Mouse (Mus musculus): ENCODE measurements around the gene Ccdc188. TPM values are rescaled to one million over a fixed set of nuclear protein-coding genes. Genes with fewer than 3 reads are reported as not detected.
"Not testable (repeated sequence)": the region's sequence is repeated elsewhere in the genome, so short reads cannot be mapped to it uniquely, and the experiment has no call there.

Gene Ccdc188
- polyA plus RNA-seq, 2 experiments: not detected

GRCm38 (mm10) chr16:18194208-18194985, 23.3 kb upstream of the Ccdc188 start:
- TF ChIP-seq POLR2A (IDR thresholded peaks at IDR 0.05; ENCODE audit: borderline replicate concordance, extremely low read depth, insufficient read depth, insufficient read length): no peak
- Histone ChIP-seq H3K27me3 (ENCODE audit: control insufficient read depth, insufficient read depth, low read length) (no peaks in the 10 kb centered on the region; the same call in 1 of the 2 replicates), H3K27ac (replicated peaks; ENCODE audit: low read depth, low read length) (no peak overlapping the region), H3K4me3 (replicated peaks; ENCODE audit: low read length) (no peak overlapping the region), H3K9me3 (ENCODE audit: control insufficient read depth, low read length) (no peaks in the 10 kb centered on the region), H3K4me2 (replicated peaks; ENCODE audit: low read depth, low read length, severe bottlenecking) (no peak overlapping the region), H3K4me1 (ENCODE audit: control insufficient read depth, insufficient read depth, low read length) (peaks cover 24% of the 10 kb centered on the region), H3K36me3 (ENCODE audit: control insufficient read depth, insufficient read depth, low read length) (no peaks in the 10 kb centered on the region), H3K9ac (ENCODE audit: low read depth, low read length, severe bottlenecking) (no peak overlapping the region)
- WGBS: 55% methylated on average over 15 of the region's 15 CpGs
- ATAC-seq (ENCODE audit: low FRiP score, low read depth) (peak; percentile 47; the same call in 1 of the 2 replicates), DNase-seq (ENCODE audit: low spot score) (no peak)

- no peak overlapping the region for H3K9ac ChIP-seq (ENCODE audit: low read depth, low read length, severe bottlenecking)
- TF ChIP-seq POLR2A (IDR thresholded peaks at IDR 0.05; ENCODE audit: borderline replicate concordance, extremely low read depth, insufficient read depth, insufficient read length): no peak
- ATAC-seq (ENCODE audit: low FRiP score, low read depth) (no peak), DNase-seq (ENCODE audit: low spot score) (no peak)
- no peak overlapping the region for H3K4me3 ChIP-seq (replicated peaks; ENCODE audit: low read length)
- no peaks in the 10 kb centered on the region for H3K9me3 ChIP-seq (ENCODE audit: control insufficient read depth, low read length)
- H3K36me3 ChIP-seq (ENCODE audit: control insufficient read depth, insufficient read depth, low read length): no peaks in the 10 kb centered on the region
- peaks cover 29% of the 10 kb centered on the region for H3K4me1 ChIP-seq (ENCODE audit: control insufficient read depth, insufficient read depth, low read length)
- H3K27ac ChIP-seq (replicated peaks; ENCODE audit: low read depth, low read length): no peak overlapping the region
- 37% methylated on average over 5 of the region's 5 CpGs for WGBS
- no peak overlapping the region for H3K4me2 ChIP-seq (replicated peaks; ENCODE audit: low read depth, low read length, severe bottlenecking)
- H3K27me3 ChIP-seq (ENCODE audit: control insufficient read depth, insufficient read depth, low read length): no peaks in the 10 kb centered on the region; the same call in 1 of the 2 replicates
Observed at GRCm38 (mm10) chr16:18195068-18195467, 22.6 kb upstream of the Ccdc188 start.

- not testable (repeated sequence) for H3K27ac ChIP-seq (replicated peaks; ENCODE audit: low read depth, low read length); H3K27me3 ChIP-seq (ENCODE audit: control insufficient read depth, insufficient read depth, low read length); H3K9me3 ChIP-seq (ENCODE audit: control insufficient read depth, low read length); H3K4me3 ChIP-seq (replicated peaks; ENCODE audit: low read length); H3K36me3 ChIP-seq (ENCODE audit: control insufficient read depth, insufficient read depth, low read length); H3K4me2 ChIP-seq (replicated peaks; ENCODE audit: low read depth, low read length, severe bottlenecking); H3K9ac ChIP-seq (ENCODE audit: low read depth, low read length, severe bottlenecking); DNase-seq (ENCODE audit: low spot score); ATAC-seq (ENCODE audit: low FRiP score, low read depth)
- 38% methylated on average over 3 of the region's 3 CpGs for WGBS
- peaks cover 29% of the 10 kb centered on the region for H3K4me1 ChIP-seq (ENCODE audit: control insufficient read depth, insufficient read depth, low read length)
Observed at GRCm38 (mm10) chr16:18195561-18195960, 22.1 kb upstream of the Ccdc188 start.

- no peak for TF ChIP-seq POLR2A (IDR thresholded peaks at IDR 0.05; ENCODE audit: borderline replicate concordance, extremely low read depth, insufficient read depth, insufficient read length)
- Histone ChIP-seq H3K4me3 (replicated peaks; ENCODE audit: low read length) (no peak overlapping the region), H3K4me2 (replicated peaks; ENCODE audit: low read depth, low read length, severe bottlenecking) (no peak overlapping the region), H3K9me3 (ENCODE audit: control insufficient read depth, low read length) (no peaks in the 10 kb centered on the region), H3K27me3 (ENCODE audit: control insufficient read depth, insufficient read depth, low read length) (no peaks in the 10 kb centered on the region; the same call in 1 of the 2 replicates), H3K4me1 (ENCODE audit: control insufficient read depth, insufficient read depth, low read length) (peaks cover 29% of the 10 kb centered on the region), H3K36me3 (ENCODE audit: control insufficient read depth, insufficient read depth, low read length) (no peaks in the 10 kb centered on the region), H3K27ac (replicated peaks; ENCODE audit: low read depth, low read length) (no peak overlapping the region), H3K9ac (ENCODE audit: low read depth, low read length, severe bottlenecking) (no peak overlapping the region)
- 78% methylated on average over 6 of the region's 6 CpGs for WGBS
- ATAC-seq (ENCODE audit: low FRiP score, low read depth) (no peak), DNase-seq (ENCODE audit: low spot score) (no peak)
Observed at GRCm38 (mm10) chr16:18197881-18198280, 19.8 kb upstream of the Ccdc188 start.

GRCm38 (mm10) chr16:18198365-18199098, 19.1 kb upstream of the Ccdc188 start:
- Histone ChIP-seq H3K27me3 (ENCODE audit: control insufficient read depth, insufficient read depth, low read length) (no peaks in the 10 kb centered on the region; the same call in 1 of the 2 replicates), H3K27ac (replicated peaks; ENCODE audit: low read depth, low read length) (no peak overlapping the region), H3K4me3 (replicated peaks; ENCODE audit: low read length) (no peak overlapping the region), H3K4me2 (replicated peaks; ENCODE audit: low read depth, low read length, severe bottlenecking) (no peak overlapping the region), H3K9me3 (ENCODE audit: control insufficient read depth, low read length) (no peaks in the 10 kb centered on the region), H3K4me1 (ENCODE audit: control insufficient read depth, insufficient read depth, low read length) (peaks cover 31% of the 10 kb centered on the region), H3K9ac (ENCODE audit: low read depth, low read length, severe bottlenecking) (no peak overlapping the region), H3K36me3 (ENCODE audit: control insufficient read depth, insufficient read depth, low read length) (no peaks in the 10 kb centered on the region)
- no peak for TF ChIP-seq POLR2A (IDR thresholded peaks at IDR 0.05; ENCODE audit: borderline replicate concordance, extremely low read depth, insufficient read depth, insufficient read length)
- DNase-seq (ENCODE audit: low spot score) (no peak), ATAC-seq (ENCODE audit: low FRiP score, low read depth) (no peak)
- 30% methylated on average over 10 of the region's 10 CpGs for WGBS

Data from limb, embryonic 14.5 days (tissue).